Mouse (Mus musculus): ENCODE data around the gene Btbd17. TPM values are rescaled to one million over a fixed set of nuclear protein-coding genes. Genes with fewer than 3 reads are reported as not detected.

Btbd17 gene
- polyA plus RNA-seq, 2 experiments = not detected

DNA sequence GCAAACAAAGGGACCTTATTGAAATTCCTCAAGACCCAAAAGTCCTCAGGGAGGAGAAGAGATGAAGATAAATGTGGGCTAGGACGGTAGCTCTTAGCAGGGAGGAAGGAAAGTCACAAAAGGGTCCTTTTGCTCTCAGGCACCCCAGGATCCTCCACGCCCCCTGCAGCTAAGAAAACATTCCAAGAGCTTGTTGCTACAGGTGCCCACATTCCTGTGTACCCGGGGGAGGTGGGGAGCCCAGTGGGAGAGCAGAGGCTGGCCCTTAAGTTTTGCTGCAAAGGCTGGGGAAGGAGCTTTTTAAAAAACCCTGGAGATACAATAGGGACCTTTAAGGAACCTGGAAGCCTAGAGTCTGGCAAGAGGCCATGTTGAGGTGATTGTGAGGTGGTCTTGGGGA, 24.7 kb upstream of the Btbd17 start:
- Histone ChIP-seq H3K4me3 (ENCODE audit: insufficient read depth in 1 of 2, low read depth in 2 of 2, low read length in 2 of 2) (no peak overlapping the region), H3K9me3 (ENCODE audit: control insufficient read depth, low read length) (no peaks in the 10 kb centered on the region), H3K4me1 (replicated peaks; ENCODE audit: control insufficient read depth in 2 of 2, insufficient read depth in 2 of 2, low read length in 1 of 2) (no peaks in the 10 kb centered on the region), H3K27ac (no peak overlapping the region), H3K9ac (replicated peaks) (no peak overlapping the region), H3K4me2 (ENCODE audit: low read depth) (no peak overlapping the region), H3K36me3 (replicated peaks; ENCODE audit: control insufficient read depth, insufficient read depth, low read depth) (no peaks in the 10 kb centered on the region), H3K27me3 (ENCODE audit: control insufficient read depth, insufficient read depth, low read length) (no peaks in the 10 kb centered on the region)
- no peak for ATAC-seq (ENCODE audit: insufficient read depth)
- no peak for DNase-seq (ENCODE audit: low read depth in 3 of 3, low spot score in 3 of 3)
- WGBS (ENCODE audit: insufficient replicate concordance) = 30% methylated on average over 3 of the region's 3 CpGs
- no peak for TF ChIP-seq EP300 (IDR thresholded peaks at IDR 0.05; ENCODE audit: low read depth)
- no peak for TF ChIP-seq CTCF (IDR thresholded peaks at IDR 0.05; ENCODE audit: low read depth)

DNA sequence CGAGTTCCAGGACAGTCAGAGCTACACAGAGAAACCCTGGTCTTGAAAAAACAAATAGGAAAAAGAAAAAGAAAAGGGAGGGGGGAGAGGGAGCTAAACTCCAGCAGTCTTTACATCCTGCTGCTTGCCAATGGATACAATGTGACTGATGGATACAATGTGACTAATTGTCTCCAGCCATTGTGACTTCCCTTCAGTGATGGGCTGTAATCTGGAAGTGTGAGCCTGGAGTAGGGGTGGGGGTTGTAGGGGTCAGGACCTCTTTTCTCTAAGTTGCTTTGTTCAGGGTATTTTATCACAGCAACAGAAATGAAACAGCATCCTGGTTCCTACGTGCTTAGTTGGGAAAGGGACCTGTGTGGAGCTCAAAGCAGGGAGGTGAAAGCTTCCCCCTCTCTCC, 23.4 kb upstream of the Btbd17 start:
- no peaks in the 10 kb centered on the region for H3K36me3 ChIP-seq (replicated peaks; ENCODE audit: control insufficient read depth, insufficient read depth, low read depth)
- ATAC-seq (ENCODE audit: insufficient read depth) (no peak), DNase-seq (ENCODE audit: low read depth in 3 of 3, low spot score in 3 of 3) (no peak)
- H3K4me1 ChIP-seq (replicated peaks; ENCODE audit: control insufficient read depth in 2 of 2, insufficient read depth in 2 of 2, low read length in 1 of 2) = no peaks in the 10 kb centered on the region
- H3K9ac ChIP-seq (replicated peaks) = no peak overlapping the region
- TF ChIP-seq CTCF (IDR thresholded peaks at IDR 0.05; ENCODE audit: low read depth) (no peak), EP300 (IDR thresholded peaks at IDR 0.05; ENCODE audit: low read depth) (no peak)
- no peaks in the 10 kb centered on the region for H3K27me3 ChIP-seq (ENCODE audit: control insufficient read depth, insufficient read depth, low read length)
- H3K4me3 ChIP-seq (ENCODE audit: insufficient read depth in 1 of 2, low read depth in 2 of 2, low read length in 2 of 2) = no peak overlapping the region
- H3K27ac ChIP-seq = no peak overlapping the region
- H3K9me3 ChIP-seq (ENCODE audit: control insufficient read depth, low read length) = no peaks in the 10 kb centered on the region
- WGBS (ENCODE audit: insufficient replicate concordance) = 39% methylated on average over 2 of the region's 2 CpGs
- H3K4me2 ChIP-seq (ENCODE audit: low read depth) = no peak overlapping the region

GRCm38 (mm10) chr11:114818185-114818584, 22.4 kb upstream of the Btbd17 start:
- no peaks in the 10 kb centered on the region for H3K9me3 ChIP-seq (ENCODE audit: control insufficient read depth, low read length)
- 53% methylated on average over 7 of the region's 7 CpGs for WGBS (ENCODE audit: insufficient replicate concordance)
- no peak for ATAC-seq (ENCODE audit: insufficient read depth)
- no peak overlapping the region for H3K27ac ChIP-seq
- H3K36me3 ChIP-seq (replicated peaks; ENCODE audit: control insufficient read depth, insufficient read depth, low read depth) = no peaks in the 10 kb centered on the region
- no peak overlapping the region for H3K9ac ChIP-seq (replicated peaks)
- H3K4me1 ChIP-seq (replicated peaks; ENCODE audit: control insufficient read depth in 2 of 2, insufficient read depth in 2 of 2, low read length in 1 of 2) = no peaks in the 10 kb centered on the region
- no peaks in the 10 kb centered on the region for H3K27me3 ChIP-seq (ENCODE audit: control insufficient read depth, insufficient read depth, low read length)
- H3K4me2 ChIP-seq (ENCODE audit: low read depth) = no peak overlapping the region
- no peak overlapping the region for H3K4me3 ChIP-seq (ENCODE audit: insufficient read depth in 1 of 2, low read depth in 2 of 2, low read length in 2 of 2)
- TF ChIP-seq CTCF (IDR thresholded peaks at IDR 0.05; ENCODE audit: low read depth) = no peak
- TF ChIP-seq EP300 (IDR thresholded peaks at IDR 0.05; ENCODE audit: low read depth) = no peak
- no peak for DNase-seq (ENCODE audit: low read depth in 3 of 3, low spot score in 3 of 3)

- WGBS (ENCODE audit: insufficient replicate concordance) = 69% methylated on average over 4 of the region's 4 CpGs
- Histone ChIP-seq H3K9ac (replicated peaks) (no peak overlapping the region), H3K4me1 (replicated peaks; ENCODE audit: control insufficient read depth in 2 of 2, insufficient read depth in 2 of 2, low read length in 1 of 2) (0 out of 4 replicates have a peak, but pooled peaks cover 0 to 2% of the 10 kb centered on the region in 2 experiments), H3K4me3 (ENCODE audit: insufficient read depth in 1 of 2, low read depth in 2 of 2, low read length in 2 of 2) (no peak overlapping the region), H3K36me3 (replicated peaks; ENCODE audit: control insufficient read depth, insufficient read depth, low read depth) (no peaks in the 10 kb centered on the region), H3K4me2 (ENCODE audit: low read depth) (no peak overlapping the region), H3K27ac (no peak overlapping the region), H3K9me3 (ENCODE audit: control insufficient read depth, low read length) (no peaks in the 10 kb centered on the region), H3K27me3 (ENCODE audit: control insufficient read depth, insufficient read depth, low read length) (no peaks in the 10 kb centered on the region)
- ATAC-seq (ENCODE audit: insufficient read depth) = no peak
- TF ChIP-seq EP300 (IDR thresholded peaks at IDR 0.05; ENCODE audit: low read depth) (no peak), CTCF (IDR thresholded peaks at IDR 0.05; ENCODE audit: low read depth) (no peak)
- DNase-seq (ENCODE audit: low read depth in 3 of 3, low spot score in 3 of 3) = no peak
Measured at GRCm38 (mm10) chr11:114816934-114817333, 21.2 kb upstream of the Btbd17 start.

DNA sequence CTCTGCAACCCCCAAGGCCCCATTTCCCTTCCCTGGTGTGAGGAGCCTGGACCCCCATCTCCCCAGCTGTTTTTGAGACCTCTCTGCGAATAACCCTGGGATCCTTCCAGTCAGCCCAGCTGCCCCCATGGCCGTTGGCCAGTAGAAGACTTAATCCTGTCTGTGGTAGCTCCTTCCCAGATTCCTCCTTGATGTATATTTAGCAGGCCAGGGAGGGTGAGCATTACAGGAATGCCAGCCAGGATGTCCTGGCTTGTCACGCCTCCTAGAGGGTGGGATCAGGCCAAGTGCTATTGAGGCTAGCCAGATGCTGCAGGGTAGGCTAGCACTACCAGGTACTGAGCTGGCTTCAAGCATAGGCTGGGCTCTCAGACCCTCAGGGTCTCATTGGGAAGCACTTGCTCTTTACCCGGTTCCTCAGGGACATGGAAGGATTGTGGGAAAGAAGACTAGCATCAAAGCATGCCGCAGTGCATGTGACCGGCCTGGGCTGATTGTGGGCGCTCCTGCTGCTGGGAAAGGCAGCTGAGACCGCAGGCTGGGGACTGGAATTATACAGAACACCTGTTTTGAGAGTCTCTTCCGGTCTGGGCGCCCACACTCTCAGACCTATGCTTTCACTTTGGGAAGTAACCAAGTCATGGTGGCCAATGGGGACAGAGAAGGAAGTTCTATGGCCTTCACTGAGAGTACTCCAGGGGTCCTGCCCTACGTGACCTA, 19.3 kb upstream of the Btbd17 start:
- no peak overlapping the region for H3K27ac ChIP-seq
- 57% methylated on average over 11 of the region's 11 CpGs for WGBS (ENCODE audit: insufficient replicate concordance)
- no peak overlapping the region for H3K9ac ChIP-seq (replicated peaks)
- no peaks in the 10 kb centered on the region for H3K27me3 ChIP-seq (ENCODE audit: control insufficient read depth, insufficient read depth, low read length)
- H3K36me3 ChIP-seq (replicated peaks; ENCODE audit: control insufficient read depth, insufficient read depth, low read depth) = no peaks in the 10 kb centered on the region
- ATAC-seq (ENCODE audit: insufficient read depth) (no peak), DNase-seq (ENCODE audit: low read depth in 3 of 3, low spot score in 3 of 3) (no peak)
- no peak overlapping the region for H3K4me2 ChIP-seq (ENCODE audit: low read depth)
- H3K9me3 ChIP-seq (ENCODE audit: control insufficient read depth, low read length) = no peaks in the 10 kb centered on the region
- H3K4me1 ChIP-seq (replicated peaks; ENCODE audit: control insufficient read depth in 2 of 2, insufficient read depth in 2 of 2, low read length in 1 of 2) = peaks cover 0 to 2% of the 10 kb centered on the region in 2 experiments; a peak in 1 of 4 replicates
- H3K4me3 ChIP-seq (ENCODE audit: insufficient read depth in 1 of 2, low read depth in 2 of 2, low read length in 2 of 2) = no peak overlapping the region
- TF ChIP-seq EP300 (IDR thresholded peaks at IDR 0.05; ENCODE audit: low read depth) (no peak), CTCF (IDR thresholded peaks at IDR 0.05; ENCODE audit: low read depth) (no peak)
